Mouse (Mus musculus): ENCODE measurements around the gene Supt4a. TPM values are rescaled to one million over a fixed set of nuclear protein-coding genes. Genes with fewer than 3 reads are reported as not detected.

Gene Supt4a
- polyA plus RNA-seq, 1 experiment: 15.5 TPM

DNA sequence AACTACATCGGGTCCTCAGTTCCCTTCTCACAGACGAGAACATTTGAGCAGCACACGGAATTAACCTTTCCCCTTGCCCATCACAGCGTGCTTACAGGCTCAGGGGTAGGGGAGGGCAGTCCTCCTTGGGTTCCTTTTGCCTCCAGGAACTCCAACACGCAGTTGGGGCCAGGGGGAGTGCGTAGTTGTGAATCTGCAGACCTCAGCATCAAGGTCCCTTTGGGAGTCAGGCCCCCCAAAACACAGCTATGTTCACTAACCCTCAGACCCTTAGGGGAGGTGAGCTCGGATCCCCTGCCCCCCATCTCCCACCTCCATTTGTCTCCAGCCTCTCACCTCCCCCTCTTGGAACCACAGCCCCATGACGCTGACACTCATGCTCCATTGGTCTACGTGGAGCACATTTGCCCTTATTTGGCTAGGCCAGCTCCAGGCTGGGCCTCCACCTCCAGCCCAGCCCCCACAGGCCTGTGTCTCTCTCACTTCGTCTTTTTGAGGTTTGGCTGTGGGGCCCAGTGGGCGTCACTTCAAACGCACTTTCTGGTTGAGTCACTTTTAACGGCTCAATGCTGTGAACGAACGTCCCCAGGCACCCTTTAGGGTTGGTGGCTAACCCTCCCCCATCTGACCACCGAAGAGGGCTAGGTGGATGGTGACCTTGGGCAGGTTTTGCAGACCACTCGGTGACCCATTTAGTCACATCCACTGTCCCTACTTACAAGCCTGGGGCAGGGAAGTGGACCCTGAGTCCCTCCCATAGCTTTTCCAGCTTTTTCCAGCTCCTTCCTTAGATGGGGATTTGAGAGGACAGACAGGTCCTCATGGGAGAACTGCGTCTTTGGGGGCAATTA, 12.1 kb downstream of the Supt4a start:
- Histone ChIP-seq H3K9me3 (no peaks in the 10 kb centered on the region), H3K36me3 (replicated peaks; ENCODE audit: low read length) (peaks cover 22% of the 10 kb centered on the region), H3K4me1 (peaks cover 96% of the 10 kb centered on the region), H3K27me3 (replicated peaks) (no peaks in the 10 kb centered on the region), H3K4me3 (replicated peaks) (peak overlapping the region; percentile 93)
- TF ChIP-seq GATA1 (IDR thresholded peaks at IDR 0.05; ENCODE audit: borderline replicate concordance, low read length) (no peak), FLI1 (IDR thresholded peaks at IDR 0.05; ENCODE audit: low read length) (no peak)

DNA sequence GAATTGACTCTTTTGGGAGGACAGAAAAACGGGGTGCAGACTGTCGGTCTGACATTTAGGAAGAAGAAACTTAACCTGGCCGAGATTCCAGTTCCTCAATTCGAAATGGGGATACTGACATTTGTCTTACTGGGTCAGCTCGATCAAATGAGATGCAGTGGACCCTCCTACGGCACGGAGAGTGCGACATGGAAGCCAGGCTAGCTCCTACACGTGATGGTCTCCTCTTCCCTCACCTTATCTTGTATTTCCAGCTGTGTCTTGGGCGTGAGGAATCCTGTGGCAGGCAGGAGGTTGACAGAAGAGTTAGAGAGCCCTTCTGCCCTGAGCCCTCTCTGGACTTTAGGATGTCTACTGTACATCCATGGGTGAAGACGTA, 12.7 kb downstream of the Supt4a start:
- H3K4me3 ChIP-seq (replicated peaks): peak overlapping the region; percentile 93
- TF ChIP-seq GATA1 (IDR thresholded peaks at IDR 0.05; ENCODE audit: borderline replicate concordance, low read length) (peak; percentile 30; the same call in 1 of the 3 replicates), FLI1 (IDR thresholded peaks at IDR 0.05; ENCODE audit: low read length) (no peak)
- no peaks in the 10 kb centered on the region for H3K27me3 ChIP-seq (replicated peaks)
- H3K4me1 ChIP-seq: peaks cover 96% of the 10 kb centered on the region
- peaks cover 16% of the 10 kb centered on the region for H3K36me3 ChIP-seq (replicated peaks; ENCODE audit: low read length)
- H3K9me3 ChIP-seq: no peaks in the 10 kb centered on the region

DNA sequence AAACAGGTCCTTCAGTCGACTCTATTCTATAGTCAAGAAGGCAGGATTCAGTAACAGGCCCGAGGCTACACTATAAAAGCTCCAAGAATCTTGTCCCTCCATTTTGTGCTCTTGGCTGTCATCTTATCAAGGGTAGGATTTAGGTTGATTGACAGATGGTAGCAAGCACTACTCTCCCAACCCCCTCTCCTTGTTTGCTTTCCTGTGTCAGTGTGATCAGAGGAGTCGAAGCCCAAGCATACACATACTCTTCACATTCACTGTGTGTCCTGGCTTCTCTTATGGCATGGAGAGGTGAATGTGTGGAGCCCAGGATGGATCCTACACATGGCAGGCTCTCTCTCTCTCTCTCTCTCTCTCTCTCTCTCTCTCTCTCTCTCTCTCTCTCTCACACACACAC, 13.2 kb downstream of the Supt4a start:
- Histone ChIP-seq H3K36me3 (replicated peaks; ENCODE audit: low read length) (peaks cover 11% of the 10 kb centered on the region), H3K4me1 (peaks cover 95% of the 10 kb centered on the region), H3K27me3 (replicated peaks) (no peaks in the 10 kb centered on the region), H3K9me3 (no peaks in the 10 kb centered on the region), H3K4me3 (replicated peaks) (peak overlapping the region; percentile 93)
- no peak for TF ChIP-seq FLI1 (IDR thresholded peaks at IDR 0.05; ENCODE audit: low read length)
- TF ChIP-seq GATA1 (IDR thresholded peaks at IDR 0.05; ENCODE audit: borderline replicate concordance, low read length): no peak

- peaks cover 91% of the 10 kb centered on the region for H3K4me1 ChIP-seq
- TF ChIP-seq GATA1 (IDR thresholded peaks at IDR 0.05; ENCODE audit: borderline replicate concordance, low read length) (no peak), FLI1 (IDR thresholded peaks at IDR 0.05; ENCODE audit: low read length) (no peak)
Measured at GRCm38 (mm10) chr11:87751031-87751430, 13.7 kb downstream of the Supt4a start.

DNA sequence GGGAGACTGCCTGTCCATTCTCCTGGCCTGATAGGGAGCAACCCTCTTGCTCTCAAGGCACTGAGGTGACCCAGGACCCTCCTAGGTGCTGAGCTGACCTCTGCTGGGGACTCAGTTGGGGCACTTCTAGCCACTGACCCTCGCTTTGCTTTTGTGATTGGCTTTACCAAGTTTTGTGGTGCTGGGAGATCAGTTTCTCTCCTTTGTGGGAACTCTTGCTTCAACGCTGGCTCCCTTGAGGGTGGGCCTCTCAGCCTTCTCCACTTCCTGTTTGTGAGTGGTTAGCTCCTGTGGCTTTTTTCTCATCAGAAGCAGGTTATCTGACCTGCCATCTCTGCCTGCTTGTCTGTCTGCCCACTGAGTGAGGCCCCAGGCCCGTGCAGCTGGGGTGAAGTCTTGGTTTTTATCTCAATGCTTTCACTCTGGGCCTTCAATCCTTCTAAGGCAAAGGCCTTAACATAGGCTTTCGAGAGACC, 14.2 kb downstream of the Supt4a start:
- no peaks in the 10 kb centered on the region for H3K9me3 ChIP-seq
- H3K36me3 ChIP-seq (replicated peaks; ENCODE audit: low read length): peaks cover 9% of the 10 kb centered on the region
- H3K4me1 ChIP-seq: peaks cover 87% of the 10 kb centered on the region
- H3K27me3 ChIP-seq (replicated peaks): no peaks in the 10 kb centered on the region
- H3K4me3 ChIP-seq (replicated peaks): peak overlapping the region; percentile 90
- TF ChIP-seq GATA1 (IDR thresholded peaks at IDR 0.05; ENCODE audit: borderline replicate concordance, low read length) (no peak; the same call in 2 of the 3 replicates), FLI1 (IDR thresholded peaks at IDR 0.05; ENCODE audit: low read length) (no peak)

More at GRCm38 (mm10) chr11:87751031-87751430, 13.7 kb downstream of the Supt4a start:
- Histone ChIP-seq H3K4me3 (replicated peaks) (peak overlapping the region; percentile 90), H3K9me3 (no peaks in the 10 kb centered on the region), H3K27me3 (replicated peaks) (no peaks in the 10 kb centered on the region), H3K36me3 (replicated peaks; ENCODE audit: low read length) (peaks cover 6% of the 10 kb centered on the region)

DNA sequence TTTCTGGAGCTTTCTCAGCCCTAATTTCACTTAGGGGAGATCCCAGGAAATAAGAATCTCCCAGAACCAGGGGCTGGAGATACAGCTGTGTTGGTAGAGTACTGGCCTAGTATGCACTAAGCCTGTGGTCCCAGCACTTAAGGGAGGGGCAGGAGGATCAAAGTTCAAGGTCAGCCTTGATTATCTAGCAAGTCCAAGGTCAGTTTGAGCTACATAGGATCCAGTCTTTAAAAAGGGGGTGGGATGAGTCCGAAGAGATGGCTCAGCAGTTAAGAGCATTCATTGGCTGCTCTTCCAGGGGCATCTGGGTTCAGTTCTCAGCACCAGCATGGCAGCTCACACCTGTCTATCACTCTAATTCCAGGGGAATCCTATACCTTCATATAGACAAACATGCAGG, 15.0 kb downstream of the Supt4a start:
- peaks cover 81% of the 10 kb centered on the region for H3K4me1 ChIP-seq
- H3K4me3 ChIP-seq (replicated peaks): peak overlapping the region; percentile 90
- H3K9me3 ChIP-seq: no peaks in the 10 kb centered on the region
- peaks cover 13% of the 10 kb centered on the region for H3K36me3 ChIP-seq (replicated peaks; ENCODE audit: low read length)
- H3K27me3 ChIP-seq (replicated peaks): no peaks in the 10 kb centered on the region
- TF ChIP-seq FLI1 (IDR thresholded peaks at IDR 0.05; ENCODE audit: low read length) (no peak), GATA1 (IDR thresholded peaks at IDR 0.05; ENCODE audit: borderline replicate concordance, low read length) (no peak)

GRCm38 (mm10) chr11:87753255-87753654, 15.9 kb downstream of the Supt4a start:
- no peaks in the 10 kb centered on the region for H3K27me3 ChIP-seq (replicated peaks)
- no peaks in the 10 kb centered on the region for H3K9me3 ChIP-seq
- TF ChIP-seq GATA1 (IDR thresholded peaks at IDR 0.05; ENCODE audit: borderline replicate concordance, low read length) (no peak), FLI1 (IDR thresholded peaks at IDR 0.05; ENCODE audit: low read length) (no peak)
- peak overlapping the region; percentile 67 for H3K4me3 ChIP-seq (replicated peaks)
- peaks cover 75% of the 10 kb centered on the region for H3K4me1 ChIP-seq
- peaks cover 20% of the 10 kb centered on the region for H3K36me3 ChIP-seq (replicated peaks; ENCODE audit: low read length)

DNA sequence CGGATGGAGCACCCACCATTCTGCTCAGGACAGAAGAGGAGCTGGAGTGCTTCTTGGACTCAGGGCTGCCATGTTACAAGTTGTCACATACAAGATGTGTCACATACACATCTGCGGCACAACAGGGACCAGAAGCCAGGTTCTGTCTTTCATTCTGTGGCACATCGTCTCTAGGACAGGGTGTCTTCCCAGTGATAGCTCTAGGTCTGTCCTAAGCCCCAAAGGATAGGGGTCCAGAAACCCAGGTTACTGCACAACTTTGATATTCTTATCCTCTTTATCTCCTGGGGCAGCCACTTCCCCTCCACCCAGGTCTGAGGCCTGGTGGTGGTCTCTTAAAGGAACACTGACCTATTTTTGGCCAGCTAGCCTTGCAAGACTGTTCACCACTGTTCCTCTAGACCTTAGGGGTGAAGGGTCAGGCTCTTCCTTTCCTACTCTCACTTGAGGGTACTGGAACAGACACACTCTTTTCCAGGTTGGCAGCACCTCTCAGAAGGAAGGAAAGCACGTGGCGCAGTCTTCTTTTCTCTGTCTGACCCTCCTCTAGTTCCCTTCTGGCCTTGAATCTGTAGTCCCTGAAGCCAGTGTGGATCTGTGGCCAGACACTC, 16.6 kb downstream of the Supt4a start:
- TF ChIP-seq FLI1 (IDR thresholded peaks at IDR 0.05; ENCODE audit: low read length): no peak
- no peak for TF ChIP-seq GATA1 (IDR thresholded peaks at IDR 0.05; ENCODE audit: borderline replicate concordance, low read length)
- Histone ChIP-seq H3K9me3 (no peaks in the 10 kb centered on the region), H3K27me3 (replicated peaks) (no peaks in the 10 kb centered on the region), H3K4me1 (peaks cover 75% of the 10 kb centered on the region), H3K36me3 (replicated peaks; ENCODE audit: low read length) (peaks cover 24% of the 10 kb centered on the region), H3K4me3 (replicated peaks) (peak overlapping the region; percentile 92)

DNA sequence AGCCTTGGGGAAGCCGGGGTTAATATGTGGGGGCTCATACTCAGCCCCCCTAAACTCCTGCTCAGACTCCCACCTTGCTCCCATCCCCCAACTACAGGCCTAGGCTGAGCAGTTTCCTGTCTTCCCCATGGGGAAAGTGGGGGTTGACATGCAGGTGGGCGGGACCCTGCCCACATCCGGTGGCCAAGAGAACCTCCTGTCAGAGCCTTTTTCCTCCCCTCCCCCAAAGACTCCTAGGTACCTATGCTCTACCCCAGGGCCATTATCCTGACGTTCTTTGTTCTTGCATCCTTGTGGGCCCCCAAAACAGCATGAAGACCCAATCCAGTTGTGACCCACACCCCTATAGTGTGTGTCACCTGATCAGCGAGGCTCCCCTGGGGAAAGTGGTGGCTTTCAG, 17.3 kb downstream of the Supt4a start:
- Histone ChIP-seq H3K4me3 (replicated peaks) (peak overlapping the region; percentile 92), H3K4me1 (peaks cover 75% of the 10 kb centered on the region), H3K36me3 (replicated peaks; ENCODE audit: low read length) (peaks cover 24% of the 10 kb centered on the region), H3K27me3 (replicated peaks) (no peaks in the 10 kb centered on the region), H3K9me3 (no peaks in the 10 kb centered on the region)
- TF ChIP-seq FLI1 (IDR thresholded peaks at IDR 0.05; ENCODE audit: low read length) (no peak; the same call in 1 of the 2 replicates), GATA1 (IDR thresholded peaks at IDR 0.05; ENCODE audit: borderline replicate concordance, low read length) (no peak)

Data from megakaryocyte, embryonic 14.5 days (primary cell).